In genomic region chr1:163669936-163670335, GRCm38 (mm10) we compare ENCODE assay signal across 20 mouse cellular contexts. TPM values are rescaled to one million over a fixed set of nuclear protein-coding genes. Genes with fewer than 3 reads are reported as not detected.
"Had no signal": no experiment of that assay in that cellular context is flagged by ENCODE, and none has a peak within 500 bp of the region (broad histone marks: within the 10 kb centered on the region; RNA-seq: fewer than 3 reads in every experiment).

No protein-coding gene starts in this region.

- H3K27ac ChIP-seq: liver, embryonic 15.5 days; macrophage; midbrain, embryonic 12.5 days; neural tube, embryonic 13.5 days; stomach, embryonic 15.5 days had no signal

- H3K4me2 ChIP-seq: liver, embryonic 15.5 days; lung, embryonic 14.5 days; midbrain, embryonic 12.5 days; neural tube, embryonic 13.5 days; stomach, embryonic 15.5 days had no signal

- H3K36me3 ChIP-seq: liver, embryonic 15.5 days; midbrain, embryonic 12.5 days; neural tube, embryonic 13.5 days; stomach, embryonic 15.5 days had no signal

- H3K4me3 ChIP-seq: liver, embryonic 15.5 days; megakaryocyte, embryonic 14.5 days; midbrain, embryonic 12.5 days; neural tube, embryonic 13.5 days; stomach, embryonic 15.5 days had no signal

- H3K27me3 ChIP-seq: liver, embryonic 15.5 days; megakaryocyte, embryonic 14.5 days; midbrain, embryonic 12.5 days; neural tube, embryonic 13.5 days; stomach, embryonic 15.5 days had no signal

- H3K9me3 ChIP-seq: liver, embryonic 15.5 days; megakaryocyte, embryonic 14.5 days; midbrain, embryonic 12.5 days; neural tube, embryonic 13.5 days; stomach, embryonic 15.5 days had no signal

- H3K4me1 ChIP-seq: liver, embryonic 15.5 days; megakaryocyte, embryonic 14.5 days; midbrain, embryonic 12.5 days; neural tube, embryonic 13.5 days; stomach, embryonic 15.5 days had no signal

- H3K9ac ChIP-seq: liver, embryonic 15.5 days; lung, embryonic 14.5 days; midbrain, embryonic 12.5 days; neural tube, embryonic 13.5 days; stomach, embryonic 15.5 days had no signal

- DNase-seq: kidney, adult 11 months; kidney, adult 9 months; kidney, postnatal 36 days; layer of hippocampus, adult 9-11 months; layer of hippocampus, postnatal 36 days; lung, postnatal 10 days; right cerebral cortex, postnatal 14 days; thymus, adult 2 months; thymus, postnatal 25 days had no signal

RNA-seq across cellular contexts. Expression of gene Mettl11b, which starts 55.1 kb away (rescaled TPM):
- total RNA-seq: liver, adult 2 months had no signal
- polyA plus RNA-seq: intestine, embryonic 14.5 days; liver, adult 2 months; macrophage; neural tube, embryonic 13.5 days; spleen, adult 2 months; thymus, adult 2 months; urinary bladder, adult 2 months had no signal
